In the genomic region with DNA sequence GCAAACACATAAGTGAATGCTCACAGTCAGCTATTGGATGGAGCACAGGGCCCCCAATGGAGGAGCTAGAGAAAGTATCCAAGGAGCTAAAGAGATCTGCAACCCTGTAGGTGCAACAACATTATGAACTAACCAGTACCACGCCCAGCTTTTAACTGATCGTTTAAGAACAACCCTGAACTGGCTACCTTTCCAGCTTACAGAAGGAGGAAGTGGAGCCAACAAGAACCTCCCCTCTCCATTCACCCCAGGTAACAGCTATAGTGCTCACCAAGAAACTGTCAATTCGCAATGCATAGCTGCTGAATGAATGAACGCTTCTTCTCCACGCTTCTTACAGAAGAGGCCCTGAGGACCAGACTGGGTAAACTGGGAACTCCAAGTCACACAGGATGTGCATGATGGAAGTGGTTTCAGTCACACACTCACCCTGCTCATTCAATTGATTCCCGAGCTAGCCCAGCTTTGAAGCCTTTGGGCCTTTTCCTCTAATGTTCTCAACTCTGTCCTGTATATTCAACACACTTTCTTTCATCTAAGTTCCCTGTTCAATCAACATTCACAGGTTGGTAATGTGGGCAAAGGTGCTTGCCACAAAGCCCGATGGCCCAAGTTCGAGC, we compare ENCODE assay signal across 29 mouse cellular contexts. TPM values are rescaled to one million over a fixed set of nuclear protein-coding genes. Genes with fewer than 3 reads are reported as not detected.
DNase-seq lines count a peak whose midpoint lies in the region; TF ChIP-seq lines count a peak whose summit lies in the region.
"Had no signal": no experiment of that assay in that cellular context is flagged by ENCODE, and none has a peak within 500 bp of the region (broad histone marks: within the 10 kb centered on the region; RNA-seq: fewer than 3 reads in every experiment).

No protein-coding gene starts in this region.

- no peaks in the 10 kb centered on the region for H3K9me3 ChIP-seq in MEL (replicated peaks; ENCODE audit: insufficient read depth, low read length)
- H3K9me3 ChIP-seq: forebrain, embryonic 10.5 days; forebrain, embryonic 13.5 days; heart, embryonic 10.5 days; heart, embryonic 13.5 days had no signal

- H3K4me1 ChIP-seq in MEL (ENCODE audit: control insufficient read depth in 1 of 2, insufficient read depth in 2 of 2, low read length in 2 of 2): peaks cover 0 to 8% of the 10 kb centered on the region in 2 experiments; a peak in 1 of 4 replicates
- peaks cover 12% of the 10 kb centered on the region for H3K4me1 ChIP-seq in small intestine, adult 2 months (ENCODE audit: control insufficient read depth, insufficient read depth, insufficient read length, low read length)
- peaks cover 1% of the 10 kb centered on the region for H3K4me1 ChIP-seq in thymus, adult 2 months (replicated peaks; ENCODE audit: control insufficient read depth, insufficient read depth, low read length)

- TF ChIP-seq EP300 in MEL (IDR thresholded peaks at IDR 0.05; ENCODE audit: low read depth in 1 of 2, low read length in 2 of 2): no peak

- no peak overlapping the region for H3K4me3 ChIP-seq in MEL (ENCODE audit: control insufficient read depth in 1 of 2, insufficient read depth in 1 of 2, low read depth in 2 of 2, low read length in 2 of 2)
- no peak overlapping the region for H3K4me3 ChIP-seq in small intestine, adult 2 months (ENCODE audit: low read depth, low read length)
- no peak overlapping the region for H3K4me3 ChIP-seq in thymus, adult 2 months (ENCODE audit: control insufficient read depth, insufficient read depth, low read length)
- H3K4me3 ChIP-seq: forebrain, embryonic 10.5 days; forebrain, embryonic 13.5 days; heart, adult 2 months; heart, embryonic 10.5 days; heart, embryonic 13.5 days had no signal

- 49% methylated on average over 8 of the region's 8 CpGs for WGBS in small intestine, adult 2 months
- 83% methylated on average over 8 of the region's 8 CpGs for WGBS in thymus, adult 2 months

- no peak for TF ChIP-seq CTCF in MEL (IDR thresholded peaks at IDR 0.05 in 2 of 3, conservative IDR thresholded peaks at IDR 0.05 in 1 of 3; ENCODE audit: control insufficient read depth in 1 of 3, insufficient read depth in 1 of 3, low read depth in 2 of 3, low read length in 3 of 3, poor library complexity in 1 of 3, severe bottlenecking in 1 of 3)
- no peak for TF ChIP-seq CTCF in small intestine, adult 2 months (IDR thresholded peaks at IDR 0.05; ENCODE audit: extremely low read depth, insufficient read length, insufficient replicate concordance, low read depth, low read length)
- no peak for TF ChIP-seq CTCF in thymus, adult 2 months (IDR thresholded peaks at IDR 0.05; ENCODE audit: borderline replicate concordance, control insufficient read depth, extremely low read depth, insufficient read depth, low read length, poor library complexity)

- H3K27ac ChIP-seq in MEL (ENCODE audit: control insufficient read depth, low read depth, low read length): no peak overlapping the region
- H3K27ac ChIP-seq in small intestine, adult 2 months (ENCODE audit: insufficient read depth, low read depth, low read length): peak overlapping the region; percentile 30
- no peak overlapping the region for H3K27ac ChIP-seq in thymus, adult 2 months (ENCODE audit: control insufficient read depth, insufficient read depth, low read length)
- H3K27ac ChIP-seq: forebrain, embryonic 10.5 days; forebrain, embryonic 13.5 days; heart, adult 2 months; heart, embryonic 10.5 days; heart, embryonic 13.5 days; hindbrain, embryonic 14.5 days; hindbrain, postnatal 0 days had no signal

- peak; percentile 61 for DNase-seq in MEL (ENCODE audit: low read depth, low spot score)
- peak; percentile 22 for DNase-seq in ZHBTc4 (ENCODE audit: low read depth, low spot score)
- peak; percentile 28 for DNase-seq in naive thymus-derived CD4-positive, alpha-beta T cell, adult 2 months (ENCODE audit: low read depth)
- DNase-seq in thymus, adult 2 months: no peak
- DNase-seq in thymus, postnatal 10 days (ENCODE audit: low spot score in 2 of 2): no peak
- no peak for DNase-seq in cerebellum, postnatal 14 days
- DNase-seq: adrenal gland, postnatal 10 days; cerebellum, adult 11 months; cerebellum, adult 2 months; cerebellum, adult 9-11 months; cerebellum, postnatal 36 days; gastrocnemius, postnatal 25 days; heart, adult 2 months; heart, postnatal 14 days; heart, postnatal 4 days had no signal

- peaks cover 0 to 7% of the 10 kb centered on the region in 2 experiments; a peak in 3 of 4 replicates for H3K36me3 ChIP-seq in MEL (ENCODE audit: control insufficient read depth in 1 of 2, insufficient read depth in 2 of 2, low read length in 2 of 2)
- 0 out of 2 replicates have a peak, but pooled peaks cover 3% of the 10 kb centered on the region for H3K36me3 ChIP-seq in small intestine, adult 2 months (ENCODE audit: control insufficient read depth, insufficient read depth, low read length)
- H3K36me3 ChIP-seq in thymus, adult 2 months (ENCODE audit: control insufficient read depth, insufficient read depth, low read length): no peaks in the 10 kb centered on the region

- H3K27me3 ChIP-seq in MEL (ENCODE audit: control insufficient read depth in 1 of 2, insufficient read depth in 2 of 2, low read length in 2 of 2): no peaks in the 10 kb centered on the region
- no peaks in the 10 kb centered on the region for H3K27me3 ChIP-seq in small intestine, adult 2 months (ENCODE audit: control insufficient read depth, insufficient read depth, low read length)
- H3K27me3 ChIP-seq in thymus, adult 2 months (ENCODE audit: control insufficient read depth, insufficient read depth, low read length): no peaks in the 10 kb centered on the region
- H3K27me3 ChIP-seq: forebrain, embryonic 13.5 days; heart, embryonic 13.5 days had no signal

- no peak overlapping the region for H3K9ac ChIP-seq in MEL (ENCODE audit: control insufficient read depth, low read depth, low read length, poor library complexity, severe bottlenecking)
- H3K9ac ChIP-seq: forebrain, embryonic 13.5 days; heart, embryonic 13.5 days; hindbrain, embryonic 14.5 days had no signal

- TF ChIP-seq RAD21 in MEL (IDR thresholded peaks at IDR 0.05; ENCODE audit: low read depth, low read length): no peak

- H3K79me2 ChIP-seq in MEL (ENCODE audit: control insufficient read depth, insufficient read depth, low read length, poor library complexity): peaks cover 5% of the 10 kb centered on the region; the same call in 1 of the 2 replicates

- no peak for TF ChIP-seq POLR2A in MEL (IDR thresholded peaks at IDR 0.05; ENCODE audit: control insufficient read depth in 1 of 2, insufficient read depth in 1 of 2, low read depth in 1 of 2, low read length in 2 of 2, poor library complexity in 1 of 2)
- TF ChIP-seq POLR2A in small intestine, adult 2 months (IDR thresholded peaks at IDR 0.05; ENCODE audit: low read depth, low read length): no peak
- TF ChIP-seq POLR2A in thymus, adult 2 months (IDR thresholded peaks at IDR 0.05; ENCODE audit: control insufficient read depth, extremely low read depth, insufficient read depth, low read length, poor library complexity): no peak

TF ChIP-seq in MEL, 35 proteins besides CTCF, POLR2A, EP300 and RAD21:
- TF ChIP-seq CHD1 (IDR thresholded peaks at IDR 0.05; ENCODE audit: low read depth, low read length): no peak

RNA-seq across cellular contexts. Expression of gene Bicra, which starts 23.0 kb away (rescaled TPM):
- 0.81 and 1.5 TPM in 2 replicates for total RNA-seq in MEL (2012; rRNA removed)
- 10 to 100 TPM in 1 of 2 experiments, not detected in 1; 14.1 TPM for polyA plus RNA-seq in MEL (2012; ENCODE audit: insufficient read depth in 1 of 2, insufficient read length in 2 of 2, low read depth in 1 of 2, low replicate concordance in 2 of 2, missing spikeins in 1 of 2)
- 18.7 and 31.0 TPM in 2 replicates for polyA plus RNA-seq in small intestine, adult 2 months (2012; rRNA removed)
- polyA plus RNA-seq in thymus, adult 2 months (2012; rRNA removed): 57.0 and 78.5 TPM in 2 replicates

RNA-seq across cellular contexts. Expression of gene Zfp541, which starts 36.9 kb away (rescaled TPM):
- not detected in 2 replicates for total RNA-seq in MEL (2012; rRNA removed)
- polyA plus RNA-seq in MEL (2012; ENCODE audit: insufficient read depth in 1 of 2, insufficient read length in 2 of 2, low read depth in 1 of 2, low replicate concordance in 2 of 2, missing spikeins in 1 of 2): under 1 TPM in 1 of 2 experiments, not detected in 1; 0.01 TPM
- not detected in 2 replicates for polyA plus RNA-seq in small intestine, adult 2 months (2012; rRNA removed)
- polyA plus RNA-seq in thymus, adult 2 months (2012; rRNA removed): 0.04 and 0.11 TPM in 2 replicates
- total RNA-seq: adrenal gland, adult 18-20 months; gastrocnemius, adult 18-20 months; gastrocnemius, postnatal 25 days; heart, adult 2 months; heart, postnatal 14 days; heart, postnatal 4 days had no signal
- polyA plus RNA-seq: C2C12; CD4-positive, CD25-positive, alpha-beta regulatory T cell, adult 4 months; embryonic facial prominence, embryonic 11.5 days; forebrain, embryonic 10.5 days; forebrain, embryonic 13.5 days; heart, embryonic 10.5 days; heart, embryonic 16.5 days; hindbrain, embryonic 11.5 days had no signal

RNA-seq across cellular contexts. Expression of gene Ehd2, which starts 57.3 kb away (rescaled TPM):
- total RNA-seq in MEL (2012; rRNA removed): 2.5 and 3.2 TPM in 2 replicates
- polyA plus RNA-seq in MEL (2012; ENCODE audit: insufficient read depth in 1 of 2, insufficient read length in 2 of 2, low read depth in 1 of 2, low replicate concordance in 2 of 2, missing spikeins in 1 of 2): 1 to 10 TPM in 1 of 2 experiments, not detected in 1; 6.2 TPM
- polyA plus RNA-seq in small intestine, adult 2 months (2012; rRNA removed): 11.9 and 14.5 TPM in 2 replicates
- polyA plus RNA-seq in thymus, adult 2 months (2012; rRNA removed): 15.0 and 17.4 TPM in 2 replicates

Comparison
In these comparisons a context has a peak if more than half of its experiments do, and no peak if none do; other contexts are left out.
1. DNase-seq: peak in MEL (single experiment), ZHBTc4 (single experiment) and naive thymus-derived CD4-positive, alpha-beta T cell, adult 2 months (single experiment); none in thymus, adult 2 months (single experiment), thymus, postnatal 10 days (0 of 2) and cerebellum, postnatal 14 days (0 of 2).